Mouse (Mus musculus) R1 (cell line): Measurements from ENCODE around the gene Gsc.

Experiments used
- DNase-seq: peaks from one replicate; pipeline ENCODE4 v3.0.0-alpha.2; 2018; ENCODE audit warnings: low read depth, low spot score

Gsc gene

GRCm38 (mm10) chr12:104472601-104473424 is at the start of gene Gsc:
Gene Gsc (minus strand): TSS chr12:104473330.
- peak; percentile 72 for DNase-seq

DNA sequence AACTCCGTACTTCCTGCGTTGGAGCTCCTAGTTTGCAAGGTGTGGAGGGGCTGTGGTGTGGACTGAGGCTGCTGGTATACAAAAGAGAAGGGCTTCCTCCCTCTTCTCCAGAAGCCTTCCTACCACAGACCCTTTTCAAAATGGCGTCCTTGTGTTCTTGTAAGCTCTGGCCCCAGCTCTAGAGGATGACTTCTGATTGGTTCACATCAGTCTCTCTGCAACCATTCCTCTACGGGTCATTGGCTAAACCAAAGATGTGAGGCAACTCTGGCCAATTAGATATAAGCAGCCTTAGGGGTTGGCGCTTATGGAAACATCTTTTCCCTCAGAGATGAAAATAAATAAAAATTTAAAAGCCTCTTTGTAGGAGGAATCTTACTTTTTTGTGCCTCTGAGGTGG is 46.6 kb upstream of the Gsc start:
- peak; percentile 58 for DNase-seq

GRCm38 (mm10) chr12:104507911-104508310 is 34.8 kb upstream of the Gsc start:
- DNase-seq, result peak; percentile 52

GRCm38 (mm10) chr12:104492009-104492408 is 18.9 kb upstream of the Gsc start:
- no peak for DNase-seq

DNA sequence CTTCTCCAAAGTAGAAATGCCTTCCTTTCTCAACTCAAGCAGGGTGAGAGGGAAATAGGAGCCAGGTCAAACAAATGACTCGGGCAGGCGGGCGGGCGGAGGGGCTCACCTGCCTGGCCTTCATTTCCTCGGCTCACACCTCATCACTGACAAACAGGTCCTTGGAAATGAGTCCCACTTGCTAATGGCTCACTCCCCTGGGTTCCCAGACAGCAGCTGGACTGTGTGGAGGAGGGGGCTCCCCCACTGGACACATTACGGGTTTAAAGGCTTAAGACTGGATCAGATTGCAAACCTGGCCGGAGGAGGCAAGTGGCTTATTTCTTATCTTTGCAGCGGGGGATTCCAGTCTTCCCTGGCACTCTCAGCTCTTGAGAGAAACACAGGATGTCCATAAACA is 13.1 kb upstream of the Gsc start:
- DNase-seq, result no peak

GRCm38 (mm10) chr12:104485161-104485560 is 12.0 kb upstream of the Gsc start:
- DNase-seq, result peak; percentile 17

GRCm38 (mm10) chr12:104481007-104481406 is 7.9 kb upstream of the Gsc start:
- DNase-seq, result no peak

DNA sequence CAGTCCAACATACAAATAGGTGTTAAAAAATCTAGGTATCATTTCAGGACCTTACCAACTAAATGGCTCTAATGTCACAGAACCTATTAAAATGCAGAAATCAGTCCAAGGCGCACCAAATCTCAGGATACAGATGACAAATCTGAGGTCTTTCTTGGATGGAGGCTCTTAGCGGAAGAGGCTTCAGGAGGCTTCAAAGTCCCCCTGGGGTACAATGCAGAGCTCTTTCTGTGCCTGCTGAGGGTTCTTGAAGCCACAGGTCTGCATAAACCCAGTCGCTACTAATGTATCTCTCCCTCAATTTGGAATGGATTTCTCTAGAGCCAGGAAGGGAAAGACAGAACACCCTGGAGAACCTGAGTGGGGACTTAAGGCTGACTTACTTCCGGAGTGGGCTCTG is 5.1 kb upstream of the Gsc start:
- no peak for DNase-seq

DNA sequence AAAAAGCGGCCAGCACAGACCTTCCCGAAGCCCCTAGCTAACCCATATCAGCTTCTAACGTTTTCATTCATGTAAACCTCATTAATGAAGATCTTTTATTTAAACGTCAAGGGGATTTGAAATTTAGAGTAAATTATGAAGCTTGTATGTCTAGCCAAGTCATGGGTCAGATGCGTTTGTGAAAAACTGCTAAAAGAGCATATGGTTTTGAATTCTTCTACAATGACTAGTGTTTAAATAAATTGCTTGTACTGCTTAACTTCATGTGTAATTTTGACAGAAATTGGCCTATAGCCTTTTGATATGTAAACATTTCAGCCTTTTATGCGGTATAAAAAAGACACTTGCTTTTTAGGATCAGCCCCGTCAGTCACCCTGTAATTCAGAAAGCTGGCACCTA is 4.4 kb upstream of the Gsc start:
- DNase-seq, result no peak

DNA sequence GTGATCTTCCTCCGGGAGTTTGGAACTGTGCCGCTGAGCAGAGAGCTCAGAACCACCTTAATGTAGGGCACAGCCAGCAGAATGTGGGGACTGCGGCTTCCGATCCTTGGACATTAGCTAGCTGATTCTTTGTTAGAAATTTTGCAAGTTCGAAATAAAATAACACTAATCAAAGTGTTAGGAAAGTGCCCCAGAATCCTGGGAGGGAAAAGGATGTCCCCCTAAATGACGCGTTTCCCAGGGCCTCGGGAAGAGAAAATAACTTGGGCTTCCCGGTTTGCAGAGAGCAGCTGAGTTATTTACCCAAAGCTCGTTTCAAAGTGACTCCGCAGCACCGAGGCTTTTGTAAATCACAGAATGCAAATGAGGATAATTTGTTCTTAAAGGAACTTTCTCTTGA is 3.9 kb upstream of the Gsc start:
- no peak for DNase-seq

DNA sequence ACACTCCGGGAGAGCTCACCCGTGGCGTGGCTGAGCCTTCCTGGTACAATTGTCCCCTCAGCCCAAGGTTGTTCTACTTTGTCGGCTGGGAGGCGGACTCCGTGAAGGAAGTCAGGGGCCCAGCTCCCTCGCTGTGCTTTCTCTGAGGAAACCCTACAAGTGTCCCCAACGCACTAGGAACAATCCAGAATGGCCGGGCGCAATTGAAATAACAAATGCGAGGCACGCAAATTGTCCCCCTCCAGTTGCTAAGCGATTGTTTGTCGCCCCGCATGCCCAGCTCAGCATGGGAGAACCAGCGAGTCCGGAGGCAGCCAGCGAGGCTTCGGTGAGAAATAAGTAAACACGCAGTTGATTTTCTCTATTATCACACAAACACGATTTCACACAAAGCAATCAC is 2.8 kb upstream of the Gsc start:
- peak; percentile 63 for DNase-seq

DNA sequence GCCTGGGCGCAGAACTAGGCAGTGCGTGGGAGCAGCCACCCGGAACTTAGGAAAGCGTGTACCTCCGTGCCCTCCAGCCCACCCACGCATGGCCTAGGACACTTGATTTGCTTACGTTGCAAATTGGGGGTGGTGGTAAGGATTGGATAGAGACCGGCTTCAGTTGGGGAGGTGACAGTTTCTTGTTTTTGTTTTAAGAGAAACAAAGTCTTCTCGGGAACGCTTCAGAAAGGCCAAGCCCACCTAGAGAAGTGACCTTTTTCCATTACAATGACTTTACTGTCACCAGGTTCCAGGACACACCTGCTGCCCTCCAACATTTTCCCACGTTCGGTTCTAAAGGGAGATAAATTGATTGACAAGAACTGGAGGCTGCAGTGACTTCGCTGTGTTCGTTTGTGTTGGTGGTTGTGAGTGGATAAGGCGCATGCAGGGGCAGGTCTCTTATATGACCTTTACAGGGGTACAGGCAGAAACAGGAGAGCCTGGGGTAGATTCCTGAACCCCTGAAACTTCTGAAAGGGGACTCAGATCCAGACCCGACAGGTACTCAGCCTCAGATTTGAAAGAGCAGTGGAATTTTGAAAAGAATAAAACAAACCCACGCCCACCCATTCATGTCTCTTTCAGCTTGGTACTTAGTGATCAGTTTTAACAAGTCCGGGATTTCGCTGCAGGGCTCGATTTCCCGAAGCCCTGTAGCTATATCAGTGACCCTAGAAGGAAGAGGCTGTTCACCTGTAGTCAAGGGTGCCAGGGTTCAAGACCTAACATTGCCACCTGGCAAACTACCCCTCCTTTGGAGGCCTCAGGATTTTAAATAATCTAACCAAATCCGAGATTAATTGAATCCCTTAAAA is 2.0 kb upstream of the Gsc start:
- DNase-seq, result peak; percentile 24

DNA sequence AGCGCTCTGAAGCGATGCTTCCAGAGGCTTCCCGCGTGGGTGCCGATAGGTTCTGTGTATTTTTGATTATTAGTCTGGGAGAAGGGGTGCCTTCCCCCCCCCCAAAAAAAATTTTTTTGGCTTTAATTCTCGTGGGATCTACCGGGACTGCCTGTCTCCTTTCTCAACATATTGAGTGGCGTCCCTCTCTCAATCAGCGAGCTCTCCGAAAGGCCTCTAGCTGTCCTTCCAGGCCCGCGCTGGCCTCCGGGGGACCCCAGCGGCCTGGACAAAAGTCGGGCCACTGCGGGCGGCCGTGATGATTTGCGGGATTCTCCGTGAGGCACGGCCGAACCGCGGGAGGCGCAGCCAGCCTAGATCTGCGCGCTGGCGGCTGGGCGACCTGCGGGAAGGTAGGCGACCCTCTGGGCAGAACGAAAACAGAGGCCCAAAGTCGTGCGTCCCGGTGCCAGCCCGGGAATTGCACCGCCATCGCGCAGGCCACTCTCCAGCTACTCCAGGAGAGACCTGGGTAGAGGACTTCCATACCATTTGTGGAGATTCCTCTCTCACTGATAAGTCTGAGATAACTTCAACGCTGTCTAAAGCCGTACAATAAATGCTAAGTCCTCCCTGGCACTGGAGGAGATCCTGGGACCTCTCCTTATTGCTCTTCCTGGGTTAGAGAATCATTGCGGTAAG is 1.2 kb upstream of the Gsc start:
- DNase-seq, result peak; percentile 24

DNA sequence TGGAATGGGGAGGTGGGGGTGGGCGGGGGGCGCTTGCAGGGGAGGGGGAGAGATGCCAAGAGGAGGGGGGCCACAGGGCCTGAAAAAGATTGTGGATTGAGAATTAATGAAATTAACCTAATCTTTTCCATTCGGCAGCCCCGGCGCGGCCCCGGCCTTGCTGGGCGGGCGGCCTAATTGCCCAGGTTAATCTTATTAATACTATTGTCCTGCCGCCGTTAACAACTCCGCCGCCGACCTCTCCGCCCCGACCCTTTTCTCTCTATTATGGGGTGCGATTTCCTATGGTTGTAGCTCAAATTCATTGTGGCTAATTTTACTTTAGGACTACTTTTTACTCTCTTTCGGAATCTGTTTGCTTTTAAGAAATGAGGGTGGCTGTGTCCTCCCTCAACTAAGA is 362 bp upstream of the Gsc start:
- no peak for DNase-seq

GRCm38 (mm10) chr12:104472218-104472525 is 958 bp downstream of the Gsc start:
- no peak for DNase-seq

DNA sequence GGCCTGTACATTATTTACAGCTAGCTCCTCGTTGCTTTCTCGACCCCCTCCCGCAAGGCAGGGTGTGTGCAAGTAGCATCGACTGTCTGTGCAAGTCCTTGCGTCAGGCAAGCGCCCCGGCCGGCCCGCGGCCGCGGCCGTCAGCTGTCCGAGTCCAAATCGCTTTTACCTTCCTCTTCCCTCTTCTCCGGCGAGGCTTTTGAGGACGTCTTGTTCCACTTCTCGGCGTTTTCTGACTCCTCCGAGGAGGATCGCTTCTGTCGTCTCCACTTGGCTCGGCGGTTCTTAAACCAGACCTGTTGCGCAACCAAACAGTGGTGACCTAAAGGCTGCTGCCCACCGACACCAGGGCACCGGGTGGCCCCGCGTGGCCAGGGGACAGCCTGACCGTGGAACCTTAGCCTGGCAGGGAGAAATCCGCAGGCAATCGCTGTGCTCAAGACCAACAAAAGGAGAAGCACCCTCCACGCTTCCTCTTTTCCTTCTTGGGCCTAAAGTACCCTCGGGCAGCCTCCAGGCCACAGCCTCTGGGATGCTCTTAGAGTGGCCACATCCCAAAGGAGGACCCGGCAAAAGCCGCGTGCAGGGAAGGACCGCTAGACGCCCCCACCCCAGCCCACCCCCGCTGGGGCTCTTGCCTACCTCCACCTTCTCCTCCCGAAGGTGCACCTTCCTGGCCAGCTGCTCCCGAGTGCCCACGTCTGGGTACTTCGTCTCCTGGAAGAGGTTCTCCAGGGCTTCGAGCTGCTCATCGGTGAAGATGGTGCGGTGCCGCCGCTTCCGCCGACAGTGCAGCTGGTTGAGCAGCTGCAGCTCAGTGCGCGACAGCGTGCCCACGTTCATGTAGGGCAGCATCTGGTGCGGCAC is 1.5 kb downstream of the Gsc start:
- DNase-seq, result no peak

DNA sequence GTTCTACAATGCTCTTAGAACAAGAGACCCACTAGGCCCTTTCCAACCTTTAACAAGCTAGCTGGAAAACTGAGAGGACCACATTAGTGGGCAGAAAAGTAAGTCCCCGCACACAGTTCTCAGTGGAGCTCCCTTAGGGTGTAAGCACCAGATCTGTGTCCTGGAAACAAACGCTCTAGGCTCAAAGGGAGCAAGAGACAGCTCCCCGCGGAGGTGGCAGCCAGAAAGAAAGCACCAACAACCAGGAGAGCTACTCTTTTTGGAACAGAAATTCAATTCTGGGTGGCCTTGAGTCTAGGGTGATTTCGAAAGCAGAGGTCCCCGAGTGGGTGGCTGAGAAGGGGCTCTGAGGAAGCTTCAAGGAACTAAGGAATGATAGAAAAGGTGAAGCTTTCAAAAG is 2.5 kb downstream of the Gsc start:
- no peak for DNase-seq

- no peak for DNase-seq
Measured at GRCm38 (mm10) chr12:104468783-104469182, 4.3 kb downstream of the Gsc start.

DNA sequence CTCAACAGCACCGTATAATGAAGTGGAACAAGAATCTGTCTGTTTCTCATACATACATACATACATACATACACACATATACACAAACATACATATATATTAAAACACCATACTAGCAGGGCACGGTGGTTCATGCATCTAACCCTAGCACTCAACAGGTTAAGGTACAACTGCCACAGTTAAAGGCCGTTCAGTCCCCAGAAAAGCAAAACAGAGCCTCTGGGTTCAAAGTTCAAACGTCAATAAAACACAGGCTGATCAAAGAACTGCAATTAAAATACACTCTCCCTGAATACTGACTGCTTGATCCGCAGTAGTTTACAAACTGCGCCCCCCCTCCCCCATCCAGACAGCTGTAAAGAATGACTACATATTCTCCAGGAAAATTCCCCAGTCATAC is 5.8 kb downstream of the Gsc start:
- no peak for DNase-seq

DNA sequence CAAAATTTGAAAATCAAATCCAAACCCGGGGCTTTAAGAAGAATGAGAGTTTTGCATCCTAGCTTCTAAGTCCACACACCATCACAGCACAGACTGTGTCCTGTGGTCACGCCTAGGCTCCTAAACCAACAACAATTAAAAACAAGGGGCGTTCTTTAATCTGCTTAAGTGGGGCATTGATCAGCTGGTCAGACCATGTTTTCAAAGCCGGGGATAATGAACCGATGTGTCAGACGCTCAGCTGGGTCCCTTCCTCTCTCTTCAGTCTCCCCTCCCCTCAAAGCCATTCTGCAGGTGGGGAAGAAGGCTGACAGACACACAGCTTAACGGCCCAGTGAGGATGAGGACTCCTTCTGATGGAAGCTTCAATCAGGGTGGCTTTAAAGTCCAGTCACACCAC is 6.2 kb downstream of the Gsc start:
- no peak for DNase-seq

GRCm38 (mm10) chr12:104461372-104461771 is 11.8 kb downstream of the Gsc start:
- no peak for DNase-seq

DNA sequence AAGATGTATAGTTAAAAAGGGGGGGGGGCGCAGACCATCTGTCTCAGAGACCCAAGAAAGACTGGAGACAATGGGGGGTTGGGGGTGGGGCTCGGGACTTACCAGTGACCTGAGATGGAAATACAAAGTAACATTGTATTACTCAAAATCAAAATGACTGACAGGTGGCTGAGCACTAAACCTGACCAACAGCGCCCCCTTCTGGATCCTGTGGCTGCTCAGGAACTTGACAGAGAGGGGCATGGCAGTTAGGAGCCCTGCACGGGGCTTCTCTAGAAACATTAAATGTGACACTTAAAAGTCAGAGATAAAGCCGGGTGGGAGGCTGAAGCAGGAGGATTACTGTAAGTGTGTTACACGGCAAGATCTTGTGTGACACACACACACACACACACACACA is 13.8 kb downstream of the Gsc start:
- peak; percentile 68 for DNase-seq
